Mouse (Mus musculus) forebrain, embryonic 16.5 days (tissue): ENCODE results near the gene Afap1. TPM values are rescaled to one million over a fixed set of nuclear protein-coding genes. Genes with fewer than 3 reads are reported as not detected.

Experiments used
- ATAC-seq: fragments of 200-750 bp; cut with Nextera tagmentation; 2 replicates; pipeline ENCODE4 v1.8.0; 2017; ENCODE audit warnings: mild to moderate bottlenecking, moderate library complexity
- H3K27ac ChIP-seq: fragments of 300-500 bp; sonication (generic); 2 replicates; pipeline ENCODE4 v1.5.1; 2014; ENCODE audit warnings: low read length, control low read depth
- H3K27me3 ChIP-seq: fragments of 300-500 bp; sonication (generic); replicated peaks from 2 replicates; pipeline ENCODE4 v1.6.1; 2014; ENCODE audit warnings: low read length; ENCODE audit not compliant: control insufficient read depth, insufficient read depth
- H3K36me3 ChIP-seq: fragments of 300-500 bp; sonication (generic); 2 replicates; pipeline ENCODE4 v1.6.1; 2014; ENCODE audit not compliant: control insufficient read depth, insufficient read depth
- H3K4me1 ChIP-seq: fragments of 300-500 bp; sonication (generic); replicated peaks from 2 replicates; pipeline ENCODE4 v1.6.1; 2014; ENCODE audit warnings: low read length; ENCODE audit not compliant: control insufficient read depth, insufficient read depth
- H3K4me2 ChIP-seq: fragments of 300-500 bp; sonication (generic); 2 replicates; pipeline ENCODE4 v1.6.1; 2014; ENCODE audit warnings: mild to moderate bottlenecking, low read length, control low read depth
- H3K4me3 ChIP-seq: fragments of 300-500 bp; sonication (generic); replicated peaks from 2 replicates; pipeline ENCODE4 v1.5.1; 2014; ENCODE audit warnings: mild to moderate bottlenecking, low read length, control low read depth
- H3K9ac ChIP-seq: fragments of 300-500 bp; sonication (generic); replicated peaks from 2 replicates; pipeline ENCODE4 v1.6.1; 2014; ENCODE audit warnings: low read depth, low read length, control low read depth
- H3K9me3 ChIP-seq: fragments of 300-500 bp; sonication (generic); 2 replicates; pipeline ENCODE4 v1.6.1; 2016; ENCODE audit warnings: low read length; ENCODE audit not compliant: control insufficient read depth
- WGBS: fragments of 180-500 bp; shearing (Covaris S2); extraction: QIAGEN DNeasy Blood & Tissue Kit; methylation state at CpG from one replicate; pipeline ENCODE4 v1.1.7; 2014; 5-methylcytosine and 5-hydroxymethylcytosine counted together
- polyA plus RNA-seq: library from polyadenylated mRNA; unstranded; fragments of >200 nt; fragmentation: Nextera tagmentation; extraction: Ambion mirVana; gene quantifications from 2 replicates; pipeline ENCODE4 v1.2.1, GENCODE M21; 2015

Gene Afap1
- polyA plus RNA-seq, 1 experiment from 2014 or later, result 64.7 TPM

GRCm38 (mm10) chr5:35893805-35894260 is 714 bp downstream of the Afap1 start:
- WGBS, result under 1% methylated on average over 21 of the region's 21 CpGs
- Histone ChIP-seq H3K36me3 (no peaks in the 10 kb centered on the region), H3K27me3 (no peaks in the 10 kb centered on the region), H3K9me3 (no peaks in the 10 kb centered on the region), H3K4me3 (peak overlapping the region; percentile 97), H3K9ac (peak overlapping the region; percentile 99), H3K4me1 (peaks cover 45% of the 10 kb centered on the region), H3K27ac (peak overlapping the region; percentile 79), H3K4me2 (peak overlapping the region; percentile 60)
- peak; percentile 19; the same call in 1 of the 2 replicates for ATAC-seq

- Histone ChIP-seq H3K36me3 (no peaks in the 10 kb centered on the region), H3K27me3 (no peaks in the 10 kb centered on the region), H3K4me2 (peak overlapping the region; percentile 60), H3K27ac (no peak overlapping the region), H3K9ac (peak overlapping the region; percentile 99), H3K4me3 (peak overlapping the region; percentile 97), H3K9me3 (no peaks in the 10 kb centered on the region), H3K4me1 (peaks cover 45% of the 10 kb centered on the region)
- ATAC-seq, result no peak
- WGBS, result 7% methylated on average over 30 of the region's 30 CpGs
Measured at GRCm38 (mm10) chr5:35894295-35895047, 1.4 kb downstream of the Afap1 start.

GRCm38 (mm10) chr5:35895926-35896325 is 2.8 kb downstream of the Afap1 start:
- 94% methylated on average over 4 of the region's 4 CpGs for WGBS
- Histone ChIP-seq H3K36me3 (no peaks in the 10 kb centered on the region), H3K4me2 (peak overlapping the region; percentile 60), H3K4me3 (no peak overlapping the region), H3K9me3 (no peaks in the 10 kb centered on the region), H3K27me3 (no peaks in the 10 kb centered on the region), H3K4me1 (peaks cover 55% of the 10 kb centered on the region), H3K9ac (no peak overlapping the region), H3K27ac (no peak overlapping the region)
- no peak for ATAC-seq

GRCm38 (mm10) chr5:35896556-35896955 is 3.4 kb downstream of the Afap1 start:
- Histone ChIP-seq H3K4me3 (no peak overlapping the region), H3K27me3 (no peaks in the 10 kb centered on the region), H3K4me1 (peaks cover 60% of the 10 kb centered on the region), H3K9ac (no peak overlapping the region), H3K27ac (no peak overlapping the region), H3K9me3 (no peaks in the 10 kb centered on the region), H3K4me2 (peak overlapping the region; percentile 22), H3K36me3 (no peaks in the 10 kb centered on the region)
- ATAC-seq, result no peak
- 44% methylated on average over 4 of the region's 4 CpGs for WGBS

GRCm38 (mm10) chr5:35897147-35897546 is 4.0 kb downstream of the Afap1 start:
- Histone ChIP-seq H3K4me1 (peaks cover 60% of the 10 kb centered on the region), H3K36me3 (no peaks in the 10 kb centered on the region), H3K27ac (no peak overlapping the region), H3K4me3 (no peak overlapping the region), H3K9ac (no peak overlapping the region), H3K9me3 (no peaks in the 10 kb centered on the region), H3K27me3 (no peaks in the 10 kb centered on the region), H3K4me2 (peak overlapping the region; percentile 22; the same call in 1 of the 2 replicates)
- no peak for ATAC-seq
- WGBS, result 52% methylated on average over 4 of the region's 4 CpGs

GRCm38 (mm10) chr5:35898114-35898513 is 5.0 kb downstream of the Afap1 start:
- H3K4me3 ChIP-seq, result no peak overlapping the region
- H3K9me3 ChIP-seq, result no peaks in the 10 kb centered on the region
- ATAC-seq, result no peak
- H3K4me2 ChIP-seq, result no peak overlapping the region
- H3K4me1 ChIP-seq, result peaks cover 54% of the 10 kb centered on the region
- H3K9ac ChIP-seq, result no peak overlapping the region
- H3K27me3 ChIP-seq, result no peaks in the 10 kb centered on the region
- H3K27ac ChIP-seq, result no peak overlapping the region
- WGBS, result 68% methylated on average over 4 of the region's 4 CpGs
- H3K36me3 ChIP-seq, result no peaks in the 10 kb centered on the region

GRCm38 (mm10) chr5:35898994-35899393 is 5.9 kb downstream of the Afap1 start:
- Histone ChIP-seq H3K9me3 (no peaks in the 10 kb centered on the region), H3K27me3 (no peaks in the 10 kb centered on the region), H3K9ac (no peak overlapping the region), H3K4me3 (no peak overlapping the region), H3K4me2 (no peak overlapping the region), H3K36me3 (no peaks in the 10 kb centered on the region), H3K4me1 (peaks cover 54% of the 10 kb centered on the region), H3K27ac (no peak overlapping the region)
- 74% methylated on average over 3 of the region's 3 CpGs for WGBS
- ATAC-seq, result no peak

- WGBS, result 38% methylated on average over 10 of the region's 10 CpGs
- H3K4me1 ChIP-seq, result peaks cover 44% of the 10 kb centered on the region
- ATAC-seq, result no peak
- no peaks in the 10 kb centered on the region for H3K9me3 ChIP-seq
- no peaks in the 10 kb centered on the region for H3K27me3 ChIP-seq
- no peak overlapping the region for H3K4me2 ChIP-seq
- H3K4me3 ChIP-seq, result no peak overlapping the region
- H3K36me3 ChIP-seq, result no peaks in the 10 kb centered on the region
- H3K9ac ChIP-seq, result no peak overlapping the region
- H3K27ac ChIP-seq, result no peak overlapping the region
Measured at GRCm38 (mm10) chr5:35900401-35901225, 7.5 kb downstream of the Afap1 start.

- no peak overlapping the region for H3K27ac ChIP-seq
- H3K4me2 ChIP-seq, result no peak overlapping the region
- no peak overlapping the region for H3K4me3 ChIP-seq
- WGBS, result 49% methylated on average over 12 of the region's 12 CpGs
- no peaks in the 10 kb centered on the region for H3K36me3 ChIP-seq
- ATAC-seq, result no peak; the same call in 1 of the 2 replicates
- no peak overlapping the region for H3K9ac ChIP-seq
- no peaks in the 10 kb centered on the region for H3K27me3 ChIP-seq
- H3K9me3 ChIP-seq, result no peaks in the 10 kb centered on the region
- peaks cover 42% of the 10 kb centered on the region for H3K4me1 ChIP-seq
Measured at GRCm38 (mm10) chr5:35901226-35901809, 8.2 kb downstream of the Afap1 start.
